ENCODE assay signal across 9 mouse cellular contexts in the genomic region with DNA sequence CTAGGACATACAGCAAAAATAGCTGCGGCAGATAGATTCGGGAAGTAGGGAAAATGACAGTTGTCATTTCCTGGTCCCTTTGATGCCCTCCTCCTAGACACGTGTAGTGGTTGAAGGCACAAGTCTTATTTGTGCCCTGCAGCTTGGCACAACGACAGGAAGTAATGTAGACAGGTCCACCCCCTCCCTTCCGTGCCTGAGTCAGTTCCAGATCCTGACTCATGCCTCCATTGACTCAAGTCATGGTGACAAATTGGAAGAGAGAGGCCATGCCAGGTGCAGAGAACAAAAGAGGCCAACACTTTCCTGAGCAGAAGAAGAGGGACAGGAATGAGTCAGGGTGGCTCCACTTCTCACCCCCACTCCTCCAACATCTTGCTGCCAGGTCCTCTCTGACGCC. TPM values are rescaled to one million over a fixed set of nuclear protein-coding genes. Genes with fewer than 3 reads are reported as not detected.
DNase-seq lines count a peak whose midpoint lies in the region; ATAC-seq lines count a peak whose summit lies in the region.
"Had no signal": no experiment of that assay in that cellular context is flagged by ENCODE, and none has a peak within 500 bp of the region (broad histone marks: within the 10 kb centered on the region; RNA-seq: fewer than 3 reads in every experiment).

No protein-coding gene starts in this region.

- ATAC-seq in CD4-positive, CD25-positive, alpha-beta regulatory T cell, adult 4 months = peak; percentile 78
- ATAC-seq in hindbrain, embryonic 14.5 days (ENCODE audit: low FRiP score) = no peak

- no peaks in the 10 kb centered on the region for H3K36me3 ChIP-seq in macrophage (ENCODE audit: inconsistent target)
- H3K36me3 ChIP-seq in hindbrain, embryonic 14.5 days (replicated peaks; ENCODE audit: control insufficient read depth, insufficient read depth) = no peaks in the 10 kb centered on the region
- H3K36me3 ChIP-seq: embryonic facial prominence, embryonic 13.5 days had no signal

- no peaks in the 10 kb centered on the region for H3K27me3 ChIP-seq in hindbrain, embryonic 14.5 days (ENCODE audit: control insufficient read depth, insufficient read depth, low read length)
- H3K27me3 ChIP-seq: embryonic facial prominence, embryonic 13.5 days had no signal

- DNase-seq in cerebellum, adult 11-12 months = peak; percentile 37
- no peak for DNase-seq in cerebellum, postnatal 4 days (ENCODE audit: low spot score in 2 of 2)
- peak; percentile 28 to 56 for DNase-seq in cerebellum, postnatal 25 days
- DNase-seq in spleen, postnatal 10 days (ENCODE audit: low spot score in 2 of 2) = no peak
- no peak for DNase-seq in retina, embryonic 14.5 days (ENCODE audit: low spot score)
- DNase-seq in hindbrain, embryonic 14.5 days (ENCODE audit: low spot score) = no peak

- H3K79me2 ChIP-seq in macrophage (ENCODE audit: inconsistent target) = no peaks in the 10 kb centered on the region

- H3K27ac ChIP-seq in macrophage = 0 out of 2 replicates have a peak overlapping the region, but pooled peaks have one; percentile 33
- no peak overlapping the region for H3K27ac ChIP-seq in hindbrain, embryonic 14.5 days
- H3K27ac ChIP-seq: embryonic facial prominence, embryonic 13.5 days had no signal

- H3K9me3 ChIP-seq in hindbrain, embryonic 14.5 days (ENCODE audit: control insufficient read depth, low read length) = no peaks in the 10 kb centered on the region
- H3K9me3 ChIP-seq: embryonic facial prominence, embryonic 13.5 days had no signal

- H3K9ac ChIP-seq in hindbrain, embryonic 14.5 days = no peak overlapping the region
- H3K9ac ChIP-seq: embryonic facial prominence, embryonic 13.5 days had no signal

- 31% methylated on average over 6 of the region's 6 CpGs for WGBS in macrophage (ENCODE audit: missing documents)
- 75% methylated on average over 6 of the region's 6 CpGs for WGBS in hindbrain, embryonic 14.5 days

- H3K4me2 ChIP-seq in hindbrain, embryonic 14.5 days (replicated peaks) = no peak overlapping the region
- H3K4me2 ChIP-seq: embryonic facial prominence, embryonic 13.5 days had no signal

- H3K4me1 ChIP-seq in hindbrain, embryonic 14.5 days (replicated peaks; ENCODE audit: control insufficient read depth, insufficient read depth, low read length) = no peaks in the 10 kb centered on the region
- H3K4me1 ChIP-seq: embryonic facial prominence, embryonic 13.5 days had no signal

- H3K4me3 ChIP-seq in macrophage (ENCODE audit: inconsistent target) = no peak overlapping the region
- no peak overlapping the region for H3K4me3 ChIP-seq in hindbrain, embryonic 14.5 days (replicated peaks; ENCODE audit: low read length)
- H3K4me3 ChIP-seq: embryonic facial prominence, embryonic 13.5 days had no signal

RNA-seq across cellular contexts. Expression of a gene that starts 19.4 kb away (rescaled TPM):
- polyA plus RNA-seq in CD4-positive, CD25-positive, alpha-beta regulatory T cell, adult 4 months (2017; shearing (Covaris generic)) = 100 to 1,000 TPM; 114 to 205 TPM
- total RNA-seq in macrophage (2018; cell fraction: chromatin; rRNA removed) = 100 to 1,000 TPM in 23 of 26 experiments, 10 to 100 TPM in 3; 83.7 to 263 (median 193) TPM
- 10 to 100 TPM; 45.0 to 65.0 (median 57.6) TPM for total RNA-seq in macrophage (2018; cell fraction: cytosol; rRNA removed)
- 100 to 1,000 TPM in 17 of 26 experiments, 10 to 100 TPM in 9; 63.1 to 208 (median 123) TPM for total RNA-seq in macrophage (2018; cell fraction: nucleus; rRNA removed)
- 53.5 to 60.0 TPM (median 55.5 TPM) in 3 replicates for polyA plus RNA-seq in macrophage (2018)
- polyA plus RNA-seq in hindbrain, embryonic 14.5 days (2014; fragmentation: Nextera tagmentation; extraction: Ambion mirVana) = 340 and 353 TPM in 2 replicates

RNA-seq across cellular contexts. Expression of a gene that starts 53.0 kb away (rescaled TPM):
- under 1 TPM in 1 of 2 experiments, not detected in 1; 0.39 TPM for polyA plus RNA-seq in CD4-positive, CD25-positive, alpha-beta regulatory T cell, adult 4 months (2017; shearing (Covaris generic))
- 10 to 100 TPM in 1 of 26 experiments, 1 to 10 TPM in 22, not detected in 3; 1.4 to 26.0 (median 2.7) TPM for total RNA-seq in macrophage (2018; cell fraction: chromatin; rRNA removed)
- 1 to 10 TPM in 15 of 26 experiments, under 1 TPM in 11; 0.26 to 6.4 (median 1.2) TPM for total RNA-seq in macrophage (2018; cell fraction: cytosol; rRNA removed)
- total RNA-seq in macrophage (2018; cell fraction: nucleus; rRNA removed) = 10 to 100 TPM in 1 of 26 experiments, 1 to 10 TPM in 23, under 1 TPM in 1, not detected in 1; 0.86 to 10.9 (median 3.7) TPM
- 0.29 to 1.4 TPM (median 1.1 TPM) in 3 replicates for polyA plus RNA-seq in macrophage (2018)
- polyA plus RNA-seq in hindbrain, embryonic 14.5 days (2014; fragmentation: Nextera tagmentation; extraction: Ambion mirVana) = 4.3 and 5.3 TPM in 2 replicates

Comparison
In these comparisons a context has a peak if more than half of its experiments do, and no peak if none do; other contexts are left out.
1. DNase-seq: peak in cerebellum, adult 11-12 months (single experiment) and cerebellum, postnatal 25 days (2 of 2); none in cerebellum, postnatal 4 days (0 of 2), spleen, postnatal 10 days (0 of 2), retina, embryonic 14.5 days (single experiment) and hindbrain, embryonic 14.5 days (single experiment).